Mouse (Mus musculus) layer of hippocampus, adult 11-12 months (tissue): ENCODE results near the gene Galnt11.
A peak's percentile ranks its signal among the peaks of the same experiment; 100 is the strongest.
"Not testable (repeated sequence)": the region's sequence is repeated elsewhere in the genome, so short reads cannot be mapped to it uniquely, and the experiment has no call there.

ENCODE experiments used
- DNase-seq: peaks from one replicate; pipeline ENCODE4 v3.0.0; 2022; ENCODE audit warnings: low spot score

Galnt11 gene

GRCm38 (mm10) chr5:25221604-25222003, at the start of gene Galnt11:
Galnt11 (plus strand) TSS chr5:25221904.
- no peak for DNase-seq

- DNase-seq, result not testable (repeated sequence)
Observed at GRCm38 (mm10) chr5:25177937-25178336, 43.8 kb upstream of the Galnt11 start.

GRCm38 (mm10) chr5:25178543-25178942, 43.2 kb upstream of the Galnt11 start:
- not testable (repeated sequence) for DNase-seq

- DNase-seq, result no peak
Observed at GRCm38 (mm10) chr5:25179284-25179683, 42.4 kb upstream of the Galnt11 start.

GRCm38 (mm10) chr5:25179936-25180488, 41.7 kb upstream of the Galnt11 start:
- no peak for DNase-seq

- DNase-seq, result no peak
Observed at GRCm38 (mm10) chr5:25181004-25181531, 40.6 kb upstream of the Galnt11 start, which contains the start of gene Galntl5. Galntl5 (plus strand) TSS chr5:25181460.

- no peak for DNase-seq
Observed at GRCm38 (mm10) chr5:25183595-25183994, 38.1 kb upstream of the Galnt11 start.

- DNase-seq, result no peak
Observed at GRCm38 (mm10) chr5:25184594-25184993, 37.1 kb upstream of the Galnt11 start.

- no peak for DNase-seq
Observed at GRCm38 (mm10) chr5:25187727-25188126, 34.0 kb upstream of the Galnt11 start.

GRCm38 (mm10) chr5:25188802-25189201, 32.9 kb upstream of the Galnt11 start:
- no peak for DNase-seq

GRCm38 (mm10) chr5:25190521-25190920, 31.2 kb upstream of the Galnt11 start:
- DNase-seq, result no peak

- DNase-seq, result peak; percentile 28
Observed at GRCm38 (mm10) chr5:25211872-25212271, 9.8 kb upstream of the Galnt11 start.

GRCm38 (mm10) chr5:25213216-25213615, 8.5 kb upstream of the Galnt11 start:
- DNase-seq, result not testable (repeated sequence)

GRCm38 (mm10) chr5:25215006-25215405, 6.7 kb upstream of the Galnt11 start:
- no peak for DNase-seq

GRCm38 (mm10) chr5:25222752-25223702, 1.3 kb downstream of the Galnt11 start, which contains the start of gene E130116L18Rik:
E130116L18Rik (minus strand) TSS chr5:25223153.
- DNase-seq, result peak; percentile 90

- not testable (repeated sequence) for DNase-seq
Observed at GRCm38 (mm10) chr5:25224377-25224776, 2.7 kb downstream of the Galnt11 start.

GRCm38 (mm10) chr5:25243101-25243500, 21.4 kb downstream of the Galnt11 start:
- no peak for DNase-seq

- no peak for DNase-seq
Observed at GRCm38 (mm10) chr5:25245806-25246472, 24.2 kb downstream of the Galnt11 start.

GRCm38 (mm10) chr5:25246473-25246865, 24.8 kb downstream of the Galnt11 start:
- DNase-seq, result no peak

- DNase-seq, result no peak
Observed at GRCm38 (mm10) chr5:25247036-25247435, 25.3 kb downstream of the Galnt11 start.

- no peak for DNase-seq
Observed at GRCm38 (mm10) chr5:25252423-25252822, 30.7 kb downstream of the Galnt11 start.

- no peak for DNase-seq
Observed at GRCm38 (mm10) chr5:25252825-25253544, 31.3 kb downstream of the Galnt11 start.
